Mouse (Mus musculus) lung, postnatal 10 days (tissue): ENCODE data around the gene Carmil3.

Experiments used
- DNase-seq: peaks from one replicate; pipeline ENCODE4 v3.0.0; 2021

Carmil3 gene

DNA sequence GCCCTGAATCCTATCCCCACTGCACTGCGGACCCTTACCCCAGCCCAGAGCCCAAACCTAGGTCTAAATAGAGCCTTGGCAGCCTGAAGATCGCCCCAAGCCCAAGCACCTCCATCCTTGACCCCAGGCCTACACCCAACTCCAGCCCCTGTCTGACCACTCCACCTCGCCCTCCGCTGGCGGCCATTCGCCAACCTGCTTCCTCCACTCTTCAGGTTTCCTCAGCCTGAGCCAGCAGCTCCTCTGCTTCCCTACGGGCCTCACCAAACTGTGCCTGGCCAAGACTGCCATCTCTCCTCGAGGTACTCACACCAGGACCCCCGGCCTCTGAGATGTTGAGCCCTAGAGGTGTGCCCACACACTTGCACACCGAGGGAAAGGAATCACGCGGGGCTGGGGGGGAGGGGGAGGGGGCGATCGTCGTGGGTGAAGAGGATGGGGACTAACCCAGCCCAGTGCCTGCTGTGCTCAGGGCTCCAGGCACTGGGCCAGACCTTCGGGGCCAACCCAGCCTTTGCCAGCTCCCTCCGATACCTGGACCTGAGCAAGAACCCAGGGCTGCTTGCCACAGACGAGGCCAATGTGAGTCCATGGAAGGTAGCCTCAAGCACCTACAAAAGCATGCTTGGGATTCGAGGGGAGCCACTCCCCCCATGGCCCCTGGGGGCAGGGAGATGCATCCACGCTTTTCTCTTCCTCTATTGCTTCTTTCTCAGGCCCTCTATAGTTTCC is 5.2 kb downstream of the Carmil3 start:
- no peak for DNase-seq

- DNase-seq, result no peak
These were observed 6.5 kb downstream of the Carmil3 start for GRCm38 (mm10) chr14:55496761-55497448.

DNA sequence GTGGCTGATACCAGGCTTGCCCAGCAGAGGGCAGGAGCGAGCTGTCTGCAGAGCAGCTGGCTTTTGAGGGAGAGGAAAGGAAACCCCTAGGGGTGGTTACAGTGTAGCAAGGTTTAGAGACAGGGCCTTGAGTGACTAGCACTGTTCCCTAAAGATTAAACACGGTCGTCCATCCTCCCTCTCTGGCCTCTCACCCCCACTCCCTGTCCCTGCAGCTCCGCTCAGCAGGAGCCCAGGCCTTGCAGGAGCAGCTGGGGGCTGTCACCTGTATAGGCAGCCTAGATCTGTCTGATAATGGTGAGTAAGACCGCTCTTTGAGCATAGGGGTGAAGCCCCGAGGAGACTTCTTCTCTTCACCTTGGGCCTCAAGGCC is 7.0 kb downstream of the Carmil3 start:
- DNase-seq, result peak; percentile 93

GRCm38 (mm10) chr14:55505612-55506011 is 15.2 kb downstream of the Carmil3 start:
- DNase-seq, result no peak

DNA sequence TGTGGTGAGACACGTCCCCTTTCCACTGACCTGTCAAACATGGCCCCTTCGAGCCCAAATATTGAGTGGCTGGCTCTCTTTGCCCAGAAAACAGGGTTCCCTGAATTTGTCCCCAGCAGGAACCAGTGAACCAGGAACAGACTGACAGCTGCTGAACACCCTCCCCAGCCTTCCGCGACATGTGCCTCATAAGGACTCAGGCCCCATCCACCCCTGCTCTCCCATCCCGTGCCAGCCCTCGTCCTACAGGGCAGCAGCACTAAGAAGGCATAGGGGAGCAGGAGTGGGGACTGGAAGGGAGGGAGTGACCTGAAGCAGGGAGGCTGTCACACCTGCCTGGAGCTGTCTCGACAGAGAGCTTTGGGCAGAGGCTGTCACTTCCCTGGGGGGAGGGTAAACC is 17.4 kb downstream of the Carmil3 start:
- no peak for DNase-seq

DNA sequence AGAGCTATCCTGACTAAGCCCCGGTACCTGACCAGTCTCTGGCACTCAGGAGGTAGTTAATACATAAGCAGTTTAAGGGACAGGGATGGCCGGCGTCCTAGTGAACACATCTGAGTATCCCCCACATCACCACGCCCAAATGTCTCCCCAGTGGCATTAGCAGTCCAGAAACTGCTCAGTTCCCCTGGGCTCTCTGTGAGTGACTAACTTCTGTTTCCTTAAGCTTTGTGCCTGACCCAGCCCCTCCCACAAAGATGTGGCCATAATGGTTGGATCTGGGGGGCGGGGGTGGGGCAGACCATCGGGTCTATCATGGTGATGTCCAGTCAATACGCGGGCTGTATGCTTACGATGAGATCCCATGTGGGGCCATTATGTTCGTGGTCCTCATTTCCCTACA is 19.1 kb downstream of the Carmil3 start:
- no peak for DNase-seq

DNA sequence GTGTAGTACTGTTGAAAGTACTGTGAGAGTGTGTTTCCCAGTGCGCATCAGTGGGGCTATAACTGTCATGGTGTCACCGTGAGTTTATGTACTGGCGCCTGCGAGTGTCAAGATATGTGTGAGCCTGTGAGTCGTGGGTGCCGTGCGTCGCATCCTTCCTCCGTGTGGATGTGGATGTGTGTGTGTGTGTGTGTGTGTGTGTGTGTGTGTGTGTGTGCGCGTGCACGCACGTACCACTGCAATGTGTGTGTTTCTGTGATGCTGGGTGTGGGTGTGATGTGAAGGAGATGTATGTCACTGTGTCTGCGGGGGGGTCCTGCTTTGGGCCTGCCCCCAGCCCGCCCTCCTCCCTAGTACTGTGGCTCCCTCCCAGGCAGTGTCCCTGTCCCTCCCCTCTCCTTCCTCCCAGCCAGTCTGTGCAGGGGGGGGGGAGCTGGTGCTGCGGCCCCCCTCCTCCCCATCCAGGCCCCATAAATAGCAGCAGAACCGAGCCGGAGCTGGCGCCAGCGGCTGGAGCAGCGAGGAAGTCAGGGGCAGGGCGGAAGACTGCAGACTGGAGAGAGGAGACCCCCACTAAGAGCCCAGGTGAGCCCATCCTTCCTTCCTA is 19.8 kb downstream of the Carmil3 start, which contains the start of gene Cpne6:
Gene Cpne6, plus strand, starts transcription at position 321 of the 607 bp plus-strand sequence.
- no peak for DNase-seq

- no peak for DNase-seq
These were observed 20.6 kb downstream of the Carmil3 start for GRCm38 (mm10) chr14:55511037-55511436.

DNA sequence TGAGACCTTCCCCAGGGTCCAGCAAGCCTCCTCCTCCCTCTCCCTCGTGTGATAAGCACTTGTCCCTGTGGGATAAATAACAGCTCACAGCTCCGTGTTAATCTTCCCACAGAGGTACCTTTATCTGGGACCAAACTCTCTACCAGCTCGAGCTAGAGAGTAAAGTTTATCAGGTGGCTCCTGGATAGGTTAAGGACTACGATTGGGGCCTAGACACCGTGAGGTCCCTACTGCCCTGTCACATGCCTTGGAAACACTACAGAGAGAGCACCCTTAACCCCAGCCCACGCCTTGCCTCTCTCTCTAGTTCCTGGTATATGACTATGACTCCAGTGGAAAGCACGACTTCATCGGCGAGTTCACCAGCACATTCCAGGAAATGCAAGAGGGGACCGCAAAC is 23.5 kb downstream of the Carmil3 start:
- DNase-seq, result no peak

DNA sequence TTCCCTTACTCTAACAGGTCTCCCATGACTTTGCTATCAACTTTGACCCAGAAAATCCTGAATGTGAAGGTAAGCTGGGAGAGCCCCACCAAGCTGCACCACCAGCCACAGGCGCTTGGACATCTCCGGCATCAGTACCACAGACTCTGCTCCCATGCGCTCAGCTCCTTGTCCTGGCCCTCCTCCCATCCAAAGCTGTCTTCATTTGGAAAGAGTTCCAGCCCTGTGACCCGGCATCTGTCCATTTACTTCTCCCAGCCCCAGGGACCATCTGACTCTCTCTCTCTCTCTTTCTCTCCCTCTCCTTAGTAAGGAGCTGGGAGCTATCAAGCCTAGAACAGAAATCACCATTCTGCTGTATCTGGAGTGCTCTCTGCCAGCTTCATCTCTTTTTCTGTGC is 25.4 kb downstream of the Carmil3 start:
- DNase-seq, result no peak

GRCm38 (mm10) chr14:55518897-55519296 is 28.4 kb downstream of the Carmil3 start:
- no peak for DNase-seq

DNA sequence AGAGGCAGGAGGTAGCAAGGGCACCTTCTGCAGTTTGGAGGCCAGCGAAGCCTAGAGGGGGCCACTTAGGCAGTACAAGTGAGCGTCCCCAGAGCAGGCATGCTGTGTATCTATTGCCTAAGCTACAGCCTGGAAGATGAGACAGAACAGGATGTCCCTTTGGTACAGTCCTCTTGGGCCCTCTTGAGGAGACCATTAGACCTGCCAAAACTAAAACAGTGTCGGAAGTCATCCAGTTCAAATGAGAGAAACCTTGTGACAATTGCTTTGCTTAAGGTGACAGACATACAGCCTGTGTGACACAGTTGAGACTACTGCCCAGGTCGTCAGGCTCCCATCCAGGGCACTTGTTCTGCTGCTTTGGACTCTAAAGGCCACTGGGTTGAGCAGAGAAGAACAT is 29.2 kb downstream of the Carmil3 start:
- no peak for DNase-seq

- DNase-seq, result peak; percentile 41
These were observed 30.3 kb downstream of the Carmil3 start for GRCm38 (mm10) chr14:55520451-55521361.

GRCm38 (mm10) chr14:55524062-55524461 is 33.6 kb downstream of the Carmil3 start:
- DNase-seq, result no peak

DNA sequence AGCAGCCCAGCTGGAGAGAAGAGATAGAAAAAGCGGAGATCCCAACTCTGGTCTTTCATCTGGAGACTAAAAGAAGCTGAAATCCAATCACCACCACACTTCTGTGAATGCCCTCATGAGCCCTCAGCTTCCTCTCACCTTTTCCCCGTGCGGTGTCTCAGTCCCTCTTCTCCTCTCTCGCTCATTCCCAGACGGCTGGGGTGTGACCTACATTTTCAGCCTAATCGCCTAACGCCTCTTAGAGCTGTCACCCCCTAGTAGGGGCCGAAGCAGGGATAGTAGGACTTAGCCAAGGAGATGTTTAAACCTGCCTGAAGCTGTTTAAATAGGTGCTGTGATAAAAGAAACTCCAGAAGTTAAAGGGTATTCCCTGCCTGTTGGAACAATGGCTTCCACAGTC is 34.3 kb downstream of the Carmil3 start, which contains the start of gene Nrl:
Gene Nrl, minus strand, starts transcription at position 197 of the 400 bp plus-strand sequence.
- DNase-seq, result no peak

DNA sequence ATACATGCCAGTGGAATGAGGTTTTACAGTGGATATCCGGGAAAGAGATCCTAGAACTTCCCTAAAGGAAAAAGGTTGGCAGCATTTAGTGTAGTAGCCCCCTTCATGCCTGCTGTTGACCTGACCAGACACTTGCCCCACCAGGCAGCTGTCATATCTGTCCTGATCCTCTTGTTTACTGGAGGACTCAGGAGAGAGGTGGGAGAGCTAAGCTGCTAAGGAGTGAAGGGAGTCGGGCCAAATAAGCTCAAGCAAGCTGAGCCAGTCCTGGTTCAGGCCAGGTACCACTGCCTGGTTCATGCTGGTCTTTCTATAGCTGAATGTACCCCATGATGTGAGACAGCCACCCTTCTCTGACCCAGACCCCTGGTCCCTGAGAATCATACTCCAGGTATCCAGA is 36.2 kb downstream of the Carmil3 start:
- DNase-seq, result no peak

DNA sequence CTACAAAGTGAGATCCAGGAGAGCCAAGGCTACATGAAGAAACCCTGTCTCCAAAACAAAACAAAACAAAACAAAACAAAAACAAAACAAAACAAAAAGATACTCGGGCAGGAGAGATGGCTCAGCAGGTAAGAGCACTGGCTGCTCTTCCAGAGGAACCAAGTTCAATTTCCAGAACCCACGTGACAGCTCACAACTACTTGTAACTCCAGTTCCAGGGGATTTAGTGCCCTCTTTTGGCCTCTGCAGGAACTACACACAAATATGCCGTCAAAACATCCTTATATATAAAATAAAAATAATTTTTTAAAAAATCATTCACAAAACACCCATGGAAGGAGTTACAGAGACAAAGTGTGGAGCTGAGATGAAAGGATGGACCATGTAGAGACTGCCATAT is 37.5 kb downstream of the Carmil3 start:
- peak; percentile 51 for DNase-seq

DNA sequence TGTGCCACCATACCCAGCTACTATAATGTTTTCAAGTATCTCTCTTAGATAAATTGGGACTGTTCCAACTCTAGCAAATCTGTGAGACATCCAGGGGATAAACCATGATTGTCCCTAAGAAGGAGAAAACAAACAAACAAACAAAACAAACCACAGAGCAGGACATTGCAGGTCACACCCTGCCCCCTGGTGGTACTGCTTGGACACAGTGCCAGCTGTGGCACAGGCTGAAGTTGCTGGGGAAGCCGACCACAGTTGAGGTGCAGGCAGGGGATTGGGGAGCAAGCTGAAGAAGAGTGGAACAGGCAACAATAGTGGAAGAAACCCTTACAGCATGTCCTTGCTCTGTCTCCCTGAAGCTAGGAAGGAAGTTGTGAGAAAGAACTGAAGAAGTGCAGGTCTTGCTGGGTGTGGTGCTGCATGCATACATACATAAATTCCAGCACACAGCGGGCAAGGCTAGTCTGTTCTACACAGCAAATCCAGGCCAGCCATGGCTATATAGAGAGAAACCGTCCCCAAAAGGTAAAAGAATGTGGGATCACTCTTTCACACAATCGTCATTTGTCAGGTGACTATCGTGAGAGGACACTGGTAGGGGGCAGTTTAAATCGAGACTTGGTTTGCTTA is 45.8 kb downstream of the Carmil3 start:
- DNase-seq, result peak; percentile 66

DNA sequence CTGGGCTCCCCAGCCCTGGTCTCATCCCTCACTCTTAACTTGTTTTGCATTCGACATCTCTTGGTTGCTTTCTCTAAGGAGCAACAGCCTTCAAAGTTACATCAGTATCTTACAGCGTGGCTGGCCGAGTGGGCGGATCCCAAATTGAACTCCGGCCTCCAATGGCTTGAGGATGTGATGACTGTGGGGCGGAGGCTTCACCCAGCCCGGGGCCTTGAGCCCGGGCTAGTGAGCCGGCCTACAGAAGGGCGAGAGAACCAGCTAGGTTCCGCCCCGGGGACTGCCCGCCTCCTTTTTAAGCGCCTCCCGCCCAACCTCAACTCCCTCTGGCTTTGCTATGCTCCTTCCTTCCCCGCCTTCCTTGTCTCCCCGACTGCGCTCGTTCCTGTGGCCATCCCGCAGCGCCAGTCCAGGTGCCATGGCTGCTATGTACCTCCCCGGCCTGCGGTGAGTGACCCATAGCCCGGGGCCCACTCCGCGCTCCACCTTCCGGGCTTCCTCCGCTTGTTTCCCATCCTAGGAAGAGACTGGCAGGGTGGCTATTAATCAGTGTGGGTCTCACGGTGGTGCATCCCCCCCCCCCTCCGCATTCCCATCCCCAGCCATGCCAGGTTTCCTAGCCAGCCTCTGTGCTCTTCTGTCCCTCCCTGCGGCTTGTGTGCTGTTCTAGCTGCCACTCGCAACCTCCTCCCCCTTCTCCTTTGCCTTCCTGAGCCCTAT is 49.8 kb downstream of the Carmil3 start, which contains the start of gene Pck2:
Gene Pck2, plus strand, starts transcription at position 200 of the 720 bp plus-strand sequence.
- DNase-seq, result peak; percentile 96

GRCm38 (mm10) chr14:55540787-55541321 is 50.4 kb downstream of the Carmil3 start:
- peak; percentile 93 for DNase-seq

- DNase-seq, result no peak
These were observed 51.8 kb downstream of the Carmil3 start for GRCm38 (mm10) chr14:55542268-55542667.
